Mouse (Mus musculus): ENCODE data around the gene Odf3b.

Gene Odf3b

DNA sequence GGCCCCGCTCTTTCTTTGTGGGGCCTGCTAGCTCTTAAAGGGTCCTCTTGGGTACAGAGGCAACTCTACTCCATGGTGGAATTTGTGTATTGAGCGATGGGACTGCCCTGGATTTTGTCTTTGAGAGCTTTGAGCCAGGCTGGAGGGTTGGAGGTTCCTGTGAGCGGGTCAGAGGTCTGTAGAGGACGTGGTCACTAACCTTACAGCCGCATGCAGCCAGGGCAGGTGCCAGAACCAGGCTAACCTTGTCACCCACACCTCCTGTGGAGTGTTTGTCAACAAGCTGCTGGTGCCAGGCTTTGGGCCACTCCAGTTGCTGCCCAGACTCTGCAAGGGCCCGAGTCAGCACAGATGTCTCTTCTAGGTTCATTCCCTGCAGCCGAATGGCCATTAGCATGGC lies 3.0 kb downstream of the Odf3b start:
- intact Hi-C loops (cut with DNase I) = loop anchor here (5.0 kb wide), 1 partner anchor 56 kb away; no protein-coding TSS in a partner anchor

DNA sequence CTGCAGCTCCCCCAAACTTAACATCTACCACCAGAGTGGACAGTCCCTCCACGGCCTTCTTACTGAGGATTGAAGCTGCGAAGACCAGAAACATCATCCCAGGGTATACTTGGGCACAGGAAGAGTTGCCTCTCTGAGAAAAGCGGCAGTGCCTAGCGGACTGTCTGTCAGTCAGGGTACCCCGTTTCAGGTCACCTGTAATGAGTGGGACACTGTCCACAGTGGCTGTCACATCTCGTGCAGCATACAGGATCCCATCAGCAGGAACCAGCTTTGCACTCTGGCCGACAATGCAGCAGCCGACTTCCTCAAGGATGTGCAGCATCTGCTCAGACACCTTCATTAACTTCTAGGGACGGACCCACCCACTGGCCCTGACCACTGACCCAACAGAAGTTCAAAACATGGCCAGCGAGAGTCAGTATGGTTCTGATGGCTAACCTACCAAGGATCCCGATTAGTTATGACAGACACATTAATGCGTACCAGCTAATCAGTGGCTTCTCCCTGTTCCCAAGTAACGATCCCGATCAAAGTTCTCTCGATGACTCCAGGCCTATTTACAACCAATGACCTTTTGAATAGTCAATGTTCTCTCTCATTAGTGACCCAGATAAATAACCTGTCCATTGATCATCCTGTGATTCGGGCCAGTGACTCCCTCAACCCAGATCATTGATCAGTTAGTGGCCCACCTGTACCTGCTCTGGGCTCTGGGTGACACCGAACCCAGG lies 4.1 kb downstream of the Odf3b start:
- intact Hi-C loops (cut with DNase I) = loop anchor here (5.0 kb wide), 1 partner anchor 57 kb away; no protein-coding TSS in a partner anchor

DNA sequence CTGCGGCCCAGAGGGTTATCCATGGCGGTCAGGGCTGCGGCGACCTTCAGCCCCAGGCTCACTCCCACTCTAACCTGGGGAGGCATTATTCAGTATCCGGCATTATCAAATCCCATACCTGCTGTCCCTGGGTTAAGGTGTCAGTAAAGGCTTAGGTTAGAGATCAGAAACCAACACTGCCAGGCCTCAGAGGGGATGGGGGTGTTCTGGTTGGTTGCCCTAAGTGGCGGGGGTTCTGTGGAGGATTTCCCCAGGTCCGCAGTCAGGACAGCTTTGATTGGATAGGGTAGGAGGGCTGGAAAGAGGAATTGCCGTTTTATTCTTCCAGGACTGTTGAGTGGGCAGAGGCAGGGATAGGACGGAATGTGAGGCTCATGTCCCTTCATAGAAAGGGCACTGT lies 4.7 kb downstream of the Odf3b start:
- intact Hi-C loops (cut with DNase I) = no loop called here

DNA sequence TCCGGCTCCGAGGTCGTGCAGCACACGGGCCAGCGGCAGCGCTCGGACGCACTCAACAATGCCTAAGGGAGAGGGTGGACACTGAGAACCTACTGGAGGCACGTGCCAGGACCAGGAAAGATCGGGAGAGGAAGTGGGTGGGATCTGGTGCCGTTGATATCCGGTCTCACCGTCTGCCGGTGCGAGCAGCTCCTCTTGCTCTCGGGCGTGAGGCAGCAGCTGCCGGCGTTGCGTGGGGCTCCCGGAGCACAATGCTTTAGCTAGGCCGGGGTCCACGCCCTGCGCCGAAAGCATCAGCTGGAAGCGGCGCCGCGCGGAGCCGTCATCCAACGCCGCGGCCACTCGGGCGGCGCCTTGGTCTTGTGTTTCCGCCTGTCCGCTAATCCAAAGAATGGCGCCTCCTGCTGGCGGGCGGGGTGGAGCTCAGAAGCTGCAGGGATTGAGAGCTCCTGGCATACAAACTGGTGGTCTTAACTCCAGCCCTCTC lies 5.3 kb downstream of the Odf3b start, which contains the start of gene Sco2:
Sco2 (minus strand) TSS at position 85 of the 487 bp plus-strand sequence.
- intact Hi-C loops (cut with DNase I) = no loop called here

DNA sequence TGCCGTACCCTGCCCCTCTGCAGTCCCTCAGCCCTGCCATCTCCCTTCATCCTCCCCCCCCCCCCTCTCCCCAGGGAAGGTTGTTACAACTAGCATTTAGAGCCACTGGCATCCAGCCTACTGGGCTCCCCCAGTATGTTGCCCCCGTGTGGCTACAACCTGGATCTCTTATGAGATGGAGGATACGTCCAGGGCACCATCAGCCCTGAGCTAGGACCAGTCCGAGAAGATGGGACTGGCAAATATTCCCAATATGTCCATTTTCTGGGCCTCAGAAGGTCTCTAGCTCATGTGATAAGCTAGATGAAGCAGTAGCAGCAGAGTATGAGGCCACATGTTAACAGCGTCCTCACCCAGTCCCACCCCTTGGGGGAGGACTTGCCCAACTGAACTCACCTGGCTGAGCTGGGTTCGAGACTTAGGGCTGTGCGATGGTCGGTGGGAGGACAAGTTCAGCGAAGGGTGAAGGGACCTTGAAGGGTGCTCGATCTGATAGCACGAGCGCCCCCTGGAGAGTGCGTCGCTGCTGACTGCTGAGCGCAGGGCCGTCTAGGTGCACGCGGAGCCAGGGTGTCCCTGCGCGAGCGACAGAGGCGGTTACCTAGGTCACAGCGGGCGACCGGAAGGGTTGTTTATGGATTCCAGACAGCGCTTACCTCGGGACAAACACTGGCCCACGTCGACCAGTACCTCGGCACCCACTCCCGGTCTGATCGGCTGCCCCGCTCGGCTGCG lies 5.9 kb downstream of the Odf3b start:
- intact Hi-C loops (cut with DNase I) = no loop called here

DNA sequence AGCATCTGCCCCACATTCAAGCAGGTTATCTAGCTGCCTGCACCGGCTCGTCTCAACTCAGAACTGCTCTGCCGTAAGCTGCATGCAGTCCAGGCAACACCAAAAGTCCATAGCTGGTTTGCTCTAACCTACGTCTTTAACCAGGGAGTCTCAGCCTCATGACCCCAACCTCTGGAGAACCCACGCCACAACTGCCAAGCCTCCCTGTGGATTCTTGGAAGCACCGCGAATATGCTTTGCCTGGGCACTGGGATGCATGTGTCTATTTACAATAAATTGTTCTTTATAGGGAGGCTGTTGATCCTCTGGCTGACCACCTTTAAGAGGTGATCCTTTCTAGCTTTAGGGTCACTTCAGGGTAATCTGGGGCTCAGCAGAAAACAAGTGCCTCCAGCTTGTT lies 6.5 kb downstream of the Odf3b start:
- intact Hi-C loops (cut with DNase I) = no loop called here

DNA sequence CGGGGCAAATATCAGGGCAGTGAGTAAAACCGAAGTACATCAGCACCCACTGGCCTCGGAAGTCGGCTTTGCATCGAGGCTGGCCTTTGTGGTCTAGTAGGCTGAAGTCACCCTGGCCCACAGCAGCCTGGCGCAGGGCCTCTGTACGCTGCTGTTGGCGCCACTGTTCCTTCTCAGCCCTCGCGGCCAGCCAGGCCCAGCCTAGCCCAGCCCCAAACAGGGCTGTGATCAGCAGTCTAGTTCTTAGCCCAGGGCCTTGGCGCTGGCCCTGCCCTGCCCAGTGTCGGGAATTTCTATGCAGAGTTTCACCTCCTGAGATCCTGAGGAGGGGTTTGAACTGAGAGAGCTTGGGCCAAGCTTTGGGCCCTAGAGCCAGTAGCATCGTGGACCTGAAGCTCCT lies 7.0 kb downstream of the Odf3b start:
- intact Hi-C loops (cut with DNase I) = no loop called here

DNA sequence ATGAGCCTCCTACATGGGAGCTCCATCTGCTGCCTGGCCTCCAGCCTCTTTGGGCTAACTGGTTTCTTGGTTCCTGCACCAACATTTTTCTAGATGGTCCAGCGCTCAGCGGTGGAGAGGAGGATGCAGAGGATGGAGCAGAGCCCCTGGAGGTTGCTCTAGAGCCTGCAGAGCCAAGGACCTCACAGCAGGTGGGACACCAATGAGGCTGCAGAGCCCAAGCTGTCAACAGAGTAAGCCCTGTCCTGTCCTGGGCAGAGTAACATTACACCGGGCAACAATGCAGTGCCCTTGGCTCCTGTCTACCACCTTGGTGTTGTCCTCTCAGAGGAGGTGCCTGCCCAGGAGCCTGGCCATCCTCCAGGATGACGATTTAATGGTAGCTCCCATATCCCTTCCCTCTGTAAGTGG lies 13.9 kb downstream of the Odf3b start:
- intact Hi-C loops (cut with DNase I) = no loop called here

DNA sequence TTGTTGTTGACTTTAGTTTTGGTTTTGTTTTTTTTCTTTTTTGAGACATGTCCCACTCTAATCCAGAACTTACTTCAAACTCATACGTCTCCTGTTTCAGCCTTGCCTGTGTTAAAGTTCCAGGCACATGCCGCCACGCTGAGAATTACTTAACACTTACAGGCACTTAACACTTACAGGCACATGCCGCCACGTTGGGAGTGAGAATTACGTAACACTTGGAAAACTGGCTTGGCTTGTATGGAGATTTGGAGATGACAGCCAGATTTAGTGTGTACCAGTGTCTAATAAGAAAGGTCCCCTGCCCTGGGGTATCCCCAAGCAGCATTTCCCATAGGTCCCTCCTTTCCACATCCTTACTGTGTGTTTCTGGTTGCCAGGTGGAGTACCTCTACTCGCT lies 16.0 kb downstream of the Odf3b start:
- intact Hi-C loops (cut with DNase I) = no loop called here

DNA sequence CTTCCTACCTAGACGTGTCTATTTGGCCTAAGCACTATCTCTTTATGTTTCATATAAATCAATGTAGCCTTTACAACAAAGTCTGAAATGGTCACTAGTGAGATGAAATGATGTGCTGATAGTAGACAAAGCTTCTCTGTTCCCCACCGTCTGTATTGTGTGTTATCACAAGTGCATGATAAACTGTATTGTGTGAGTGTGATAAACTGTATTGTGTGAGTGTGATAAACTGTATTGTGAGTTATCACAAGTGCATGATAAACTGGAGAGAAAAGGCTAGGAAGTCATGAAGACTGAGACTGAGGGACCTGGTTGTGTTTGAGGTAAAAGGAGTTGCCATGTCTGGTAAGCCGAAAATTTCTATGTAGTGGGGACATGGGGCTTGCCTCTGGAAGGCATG lies 20.3 kb downstream of the Odf3b start:
- intact Hi-C loops (cut with DNase I) = no loop called here

DNA sequence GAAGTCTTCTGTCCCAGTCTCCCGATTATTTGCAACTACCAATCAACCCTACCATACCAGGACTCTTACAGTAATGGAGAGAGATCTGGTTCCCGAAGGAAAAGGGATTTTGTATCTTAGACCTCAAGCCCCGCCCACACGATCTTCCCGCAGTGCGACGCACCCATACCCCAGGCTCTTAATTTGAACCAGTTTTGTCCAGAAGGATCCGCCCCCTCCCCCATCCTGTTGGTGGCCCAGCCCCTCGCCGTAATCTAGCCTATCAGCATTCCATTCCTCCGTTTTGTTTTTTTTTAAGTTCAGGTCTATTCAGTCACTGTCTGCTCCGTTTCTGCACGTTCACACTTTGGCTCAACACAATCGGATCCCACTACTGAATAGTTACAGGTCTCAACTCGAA lies 22.7 kb downstream of the Odf3b start:
- intact Hi-C loops (cut with DNase I) = no loop called here

DNA sequence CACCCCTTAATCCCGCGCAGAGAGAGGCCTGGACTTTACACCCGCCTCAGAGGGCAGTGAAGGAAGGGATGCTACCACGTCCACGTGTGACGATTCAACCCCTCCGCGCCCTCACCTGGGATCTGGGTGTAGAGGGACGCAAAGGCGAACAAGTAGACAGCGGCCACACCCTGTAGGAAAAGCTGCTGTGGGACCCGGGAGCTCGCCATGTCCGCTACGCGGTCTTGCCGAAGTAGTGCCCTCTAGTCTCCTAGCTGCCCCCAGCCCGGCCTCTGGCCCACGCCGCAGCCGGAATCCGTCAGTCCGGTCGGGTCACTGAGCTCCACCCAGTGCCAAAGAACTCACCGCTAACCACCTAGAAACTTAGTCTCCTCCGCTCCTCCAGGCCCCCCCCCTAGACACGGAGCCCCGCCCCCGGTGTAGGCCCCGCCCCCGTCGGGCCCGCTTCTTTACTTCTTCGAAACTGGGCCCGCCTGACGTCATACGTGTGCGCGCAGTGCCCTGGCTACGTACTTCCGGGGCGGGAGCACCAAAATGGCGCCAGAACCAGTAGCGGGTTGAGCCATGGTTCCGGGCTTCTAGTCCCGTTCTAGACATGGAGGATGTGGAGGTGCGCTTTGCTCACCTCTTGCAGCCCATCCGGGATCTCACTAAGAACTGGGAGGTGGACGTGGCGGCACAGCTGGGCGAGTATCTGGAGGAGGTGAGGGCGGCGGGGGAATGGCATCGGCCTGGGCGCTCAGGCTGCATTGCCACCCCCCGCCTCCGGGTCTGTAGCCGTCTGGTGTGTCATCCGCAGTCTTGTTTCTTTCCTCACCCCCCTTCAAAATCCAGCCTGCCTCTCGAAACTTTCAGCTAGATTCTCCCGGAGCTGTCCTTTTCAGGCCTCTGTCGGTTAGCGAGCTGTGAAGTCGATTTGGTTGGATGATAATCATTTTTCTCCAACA lies 23.6 kb downstream of the Odf3b start, which contains the start of the genes Lmf2 and Ncaph2:
Lmf2 (minus strand) TSS at position 419 of the 947 bp plus-strand sequence.
Ncaph2 (plus strand) TSS at position 479 of the 947 bp plus-strand sequence.
- intact Hi-C loops (cut with DNase I) = no loop called here

DNA sequence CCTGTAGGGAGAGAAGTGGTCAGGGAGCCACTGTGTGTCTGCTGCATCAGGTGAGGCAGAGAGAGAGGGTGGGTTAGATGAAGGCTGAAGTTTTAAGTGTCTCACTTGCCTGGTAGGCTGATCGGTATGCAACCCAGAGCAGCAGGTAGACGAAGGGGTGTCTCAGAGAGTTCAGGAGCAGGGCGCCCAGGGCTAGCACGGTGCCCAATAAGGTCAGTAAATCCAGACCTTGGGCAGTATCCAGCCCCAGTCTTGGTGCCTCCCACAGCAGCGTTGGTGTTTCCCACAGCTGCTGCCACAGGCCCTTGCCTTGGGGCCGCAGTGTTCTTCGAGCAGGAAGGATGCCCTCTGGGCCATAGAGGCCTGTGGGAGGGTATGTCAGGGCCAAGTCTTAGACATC lies 24.6 kb downstream of the Odf3b start:
- intact Hi-C loops (cut with DNase I) = no loop called here

DNA sequence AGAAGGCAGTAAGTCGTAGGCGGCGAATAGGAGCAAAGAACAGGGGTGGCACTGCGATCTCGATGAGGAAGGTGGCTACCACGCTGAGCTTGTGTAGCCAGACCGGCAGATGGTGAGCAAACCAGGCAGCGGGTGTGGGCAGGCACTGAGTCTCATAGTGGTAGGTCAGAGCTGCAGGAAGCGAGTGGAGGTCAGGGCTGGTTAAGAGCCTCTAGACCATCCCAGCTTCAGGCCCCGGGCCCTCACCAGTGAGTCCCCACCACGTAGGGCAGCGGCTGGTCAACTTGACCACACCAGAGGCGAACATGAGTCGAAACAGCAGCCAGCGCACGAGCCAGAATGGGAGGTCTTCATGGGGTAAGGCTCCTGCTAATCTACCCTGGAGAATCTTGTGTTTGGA lies 25.2 kb downstream of the Odf3b start:
- intact Hi-C loops (cut with DNase I) = no loop called here

DNA sequence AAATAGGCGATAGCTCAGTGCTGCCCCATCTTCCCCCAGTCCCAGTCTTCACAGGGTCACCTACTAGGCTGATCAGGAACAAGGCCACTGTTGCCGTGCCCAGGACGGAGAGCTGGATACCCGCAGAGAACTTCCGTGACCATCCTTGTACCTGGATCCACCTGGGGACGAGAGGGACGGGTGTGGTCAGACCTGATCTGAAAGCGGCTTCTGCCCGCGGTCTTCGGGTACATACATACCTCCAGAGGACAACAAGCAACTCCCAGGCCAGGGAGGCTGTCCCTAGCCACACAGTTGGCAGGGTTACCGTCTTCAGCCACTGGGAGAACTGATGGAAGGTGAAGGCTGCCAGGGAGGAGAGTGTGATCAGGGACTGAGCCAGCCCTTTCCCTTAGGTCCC lies 26.3 kb downstream of the Odf3b start:
- intact Hi-C loops (cut with DNase I) = no loop called here

DNA sequence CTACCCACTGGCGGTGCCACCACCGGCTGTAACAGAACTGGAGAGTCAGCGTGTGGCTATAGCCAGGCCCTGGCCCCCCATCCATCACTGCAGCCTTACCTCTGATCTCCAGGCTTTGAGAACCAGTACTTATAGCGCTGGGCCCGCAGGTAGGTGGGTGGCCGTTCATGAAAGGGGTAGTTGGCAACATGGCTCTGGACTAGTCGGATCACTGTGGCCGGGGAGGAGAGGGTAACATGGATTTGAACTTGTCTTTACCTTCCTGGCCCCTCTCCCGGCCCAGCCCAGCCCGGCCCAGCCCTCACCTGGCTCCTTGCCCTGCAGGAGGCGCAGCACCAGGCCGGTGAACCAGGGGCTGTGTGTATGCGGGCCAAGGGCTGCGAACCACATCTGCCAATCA lies 27.0 kb downstream of the Odf3b start:
- intact Hi-C loops (cut with DNase I) = no loop called here

DNA sequence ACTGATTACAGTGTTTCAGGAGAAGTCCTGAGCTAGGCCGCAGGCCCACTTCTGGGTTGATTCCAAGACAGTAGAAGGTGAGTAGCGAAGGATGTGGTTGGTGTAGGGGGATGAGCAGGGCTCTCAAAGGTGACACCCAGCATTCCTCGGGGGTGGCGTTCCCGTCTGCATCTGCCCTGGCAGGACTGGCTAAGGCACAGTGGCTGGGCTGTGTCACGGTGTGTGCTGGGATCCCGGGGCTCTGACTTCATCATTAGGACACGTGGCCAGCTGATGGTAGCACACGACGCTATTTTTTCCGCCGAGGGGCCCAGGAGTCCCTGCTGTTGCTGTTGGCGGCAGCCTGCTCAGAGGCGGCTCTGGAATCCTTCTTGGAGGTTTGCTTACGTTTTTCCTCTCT lies 27.8 kb downstream of the Odf3b start:
- intact Hi-C loops (cut with DNase I) = no loop called here

DNA sequence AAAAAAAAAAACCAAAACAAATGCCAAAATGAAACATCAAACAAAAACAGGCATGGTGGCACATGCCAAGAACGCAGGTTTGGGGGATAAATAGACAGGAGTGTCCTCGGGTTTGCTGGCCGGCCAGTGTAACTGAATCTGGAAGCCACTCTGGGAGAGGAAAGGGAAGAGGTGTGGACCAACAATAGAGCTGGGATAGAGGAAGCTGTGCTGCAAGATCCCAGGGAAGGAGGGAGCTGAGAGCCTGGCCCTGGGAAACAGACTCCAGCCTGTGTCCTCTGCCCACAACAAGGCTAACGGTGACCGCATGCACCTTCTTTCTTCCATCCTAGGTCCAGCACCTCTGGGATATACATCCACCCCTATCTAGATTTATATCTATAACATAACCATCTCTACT lies 28.6 kb downstream of the Odf3b start:
- intact Hi-C loops (cut with DNase I) = no loop called here

DNA sequence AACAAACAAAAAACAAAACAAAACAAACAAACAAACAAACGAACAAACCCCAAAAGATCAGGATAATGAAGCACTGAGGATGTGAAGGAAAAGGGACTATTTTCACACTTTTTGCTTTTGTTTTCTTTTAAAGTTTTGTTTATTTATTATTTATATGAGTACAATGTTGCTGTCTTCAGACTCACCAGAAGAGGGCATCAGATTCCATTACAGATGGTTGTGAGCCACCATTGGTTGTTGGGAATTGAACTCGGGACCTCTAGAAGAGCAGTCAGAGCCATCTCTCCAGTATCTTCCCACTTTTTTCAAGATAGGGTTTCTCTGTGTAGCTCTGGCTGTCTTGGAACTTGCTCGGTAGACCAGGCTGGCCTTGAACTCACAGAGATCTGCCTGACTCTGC lies 35.8 kb downstream of the Odf3b start:
- intact Hi-C loops (cut with DNase I) = no loop called here

DNA sequence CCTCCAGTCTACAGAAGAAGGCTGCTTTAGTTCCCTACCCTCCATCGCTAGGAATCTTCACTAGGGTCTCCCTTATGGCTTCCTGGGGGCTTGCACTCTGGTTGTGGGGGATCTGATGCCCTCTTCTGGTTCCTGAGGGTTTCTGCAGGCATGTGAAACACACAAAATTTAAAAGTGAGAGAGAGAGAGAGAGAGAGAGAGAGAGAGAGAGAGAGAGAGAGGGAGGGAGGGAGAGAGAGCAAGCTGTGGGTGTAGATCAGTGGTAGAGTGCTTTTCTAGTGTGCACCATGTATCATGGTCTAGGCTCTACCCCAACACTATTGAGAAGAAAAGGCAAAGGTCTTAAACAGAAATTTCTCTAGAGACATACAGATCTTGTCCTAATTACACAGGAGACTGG lies 37.4 kb downstream of the Odf3b start:
- intact Hi-C loops (cut with DNase I) = no loop called here

DNA sequence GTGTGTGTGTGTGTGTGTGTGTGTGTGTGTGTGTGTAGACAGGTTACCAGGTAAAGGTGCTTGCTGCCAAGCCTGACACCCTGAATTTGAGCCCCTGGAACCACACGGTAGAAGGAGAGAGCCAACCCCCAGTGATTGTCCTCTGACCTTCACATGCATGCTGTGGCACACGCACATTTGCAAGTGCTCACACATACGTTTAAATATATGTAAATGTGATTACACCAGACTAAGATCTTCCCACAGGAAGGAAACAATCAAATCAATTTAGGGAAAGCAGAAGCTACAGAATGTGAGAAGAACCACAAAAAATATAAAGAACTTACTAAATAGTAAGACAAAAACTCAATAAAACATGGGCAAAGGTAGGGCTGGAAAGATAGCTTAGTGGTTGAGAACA lies 38.9 kb downstream of the Odf3b start:
- intact Hi-C loops (cut with DNase I) = no loop called here
